Mouse (Mus musculus) brown adipose tissue, adult 24 weeks (tissue): ENCODE measurements around the gene Gtf3c2. TPM values are rescaled to one million over a fixed set of nuclear protein-coding genes. Genes with fewer than 3 reads are reported as not detected.

Experiments
- H3K27ac ChIP-seq: fragments of 200-500 bp; replicated peaks from 2 replicates; pipeline ENCODE4 v1.5.1; 2012; ENCODE audit warnings: low read depth, mild to moderate bottlenecking, low read length
- H3K4me1 ChIP-seq: fragments of 200-500 bp; 2 replicates; pipeline ENCODE4 v1.6.1; 2012; ENCODE audit warnings: low read length, mixed read lengths; ENCODE audit not compliant: control insufficient read depth, insufficient read depth, insufficient read length
- H3K4me3 ChIP-seq: fragments of 200-500 bp; 2 replicates; pipeline ENCODE4 v1.5.1; 2012; ENCODE audit warnings: low read depth, mild to moderate bottlenecking, low read length, moderate library complexity; ENCODE audit not compliant: insufficient read depth
- polyA plus RNA-seq: library from polyadenylated mRNA; stranded (reverse); fragments of >200 nt; gene quantifications from 2 replicates; pipeline ENCODE4 v1.2.4, GENCODE M21; 2012; ENCODE audit not compliant: missing spikeins, insufficient read depth, insufficient read length

Gene Gtf3c2
- polyA plus RNA-seq, 1 experiment, result 18.4 TPM

GRCm38 (mm10) chr5:31201042-31201741 is 21.2 kb upstream of the Gtf3c2 start:
- H3K4me3 ChIP-seq, result peak overlapping the region; percentile 69
- H3K4me1 ChIP-seq, result no peaks in the 10 kb centered on the region; the same call in 1 of the 2 replicates
- peak overlapping the region; percentile 85 for H3K27ac ChIP-seq

GRCm38 (mm10) chr5:31200327-31200768 is 20.4 kb upstream of the Gtf3c2 start:
- Histone ChIP-seq H3K4me1 (no peaks in the 10 kb centered on the region; the same call in 1 of the 2 replicates), H3K27ac (no peak overlapping the region), H3K4me3 (peak overlapping the region; percentile 20)

- H3K27ac ChIP-seq, result no peak overlapping the region
- H3K4me3 ChIP-seq, result no peak overlapping the region
- H3K4me1 ChIP-seq, result no peaks in the 10 kb centered on the region; the same call in 1 of the 2 replicates
Measured at GRCm38 (mm10) chr5:31199893-31200292, 19.9 kb upstream of the Gtf3c2 start.

- Histone ChIP-seq H3K27ac (no peak overlapping the region), H3K4me1 (no peaks in the 10 kb centered on the region; the same call in 1 of the 2 replicates)
Measured at GRCm38 (mm10) chr5:31199321-31199892, 19.5 kb upstream of the Gtf3c2 start.

GRCm38 (mm10) chr5:31198616-31199320 is 18.8 kb upstream of the Gtf3c2 start:
- Histone ChIP-seq H3K4me3 (no peak overlapping the region), H3K27ac (no peak overlapping the region), H3K4me1 (no peaks in the 10 kb centered on the region; the same call in 1 of the 2 replicates)

More at GRCm38 (mm10) chr5:31199321-31199892, 19.5 kb upstream of the Gtf3c2 start:
- no peak overlapping the region for H3K4me3 ChIP-seq

- Histone ChIP-seq H3K27ac (no peak overlapping the region), H3K4me1 (no peaks in the 10 kb centered on the region; the same call in 1 of the 2 replicates), H3K4me3 (no peak overlapping the region)
Measured at GRCm38 (mm10) chr5:31198170-31198569, 18.2 kb upstream of the Gtf3c2 start.

GRCm38 (mm10) chr5:31197072-31197471 is 17.1 kb upstream of the Gtf3c2 start:
- no peak overlapping the region for H3K4me3 ChIP-seq
- H3K4me1 ChIP-seq, result peaks cover under 1% of the 10 kb centered on the region
- H3K27ac ChIP-seq, result no peak overlapping the region

GRCm38 (mm10) chr5:31196207-31196606 is 16.3 kb upstream of the Gtf3c2 start:
- Histone ChIP-seq H3K4me1 (peaks cover 3% of the 10 kb centered on the region), H3K4me3 (no peak overlapping the region), H3K27ac (no peak overlapping the region)

GRCm38 (mm10) chr5:31195671-31196070 is 15.7 kb upstream of the Gtf3c2 start:
- H3K27ac ChIP-seq, result no peak overlapping the region
- H3K4me1 ChIP-seq, result peaks cover 3% of the 10 kb centered on the region
- no peak overlapping the region for H3K4me3 ChIP-seq

GRCm38 (mm10) chr5:31194486-31195485 is 14.8 kb upstream of the Gtf3c2 start:
- H3K27ac ChIP-seq, result no peak overlapping the region
- peaks cover 3% of the 10 kb centered on the region; the same call in 1 of the 2 replicates for H3K4me1 ChIP-seq
- no peak overlapping the region for H3K4me3 ChIP-seq

- Histone ChIP-seq H3K4me1 (peaks cover 3% of the 10 kb centered on the region; the same call in 1 of the 2 replicates), H3K27ac (peak overlapping the region; percentile 85), H3K4me3 (peak overlapping the region; percentile 92)
Measured at GRCm38 (mm10) chr5:31193631-31194281, 13.8 kb upstream of the Gtf3c2 start.

GRCm38 (mm10) chr5:31192939-31193630 is 13.1 kb upstream of the Gtf3c2 start, which contains the start of the genes Snx17 and Eif2b4:
Gene Snx17, plus strand, starts transcription at chr5:31193227.
Gene Eif2b4, minus strand, starts transcription at chr5:31193430.
- Histone ChIP-seq H3K4me3 (peak within 1 kb of the TSS; percentile 92), H3K27ac (peak within 1 kb of the TSS; percentile 85), H3K4me1 (peaks cover 3% of the 10 kb centered on the region; the same call in 1 of the 2 replicates)
